Mouse (Mus musculus): Measurements from ENCODE around the gene Hoxc4. TPM values are rescaled to one million over a fixed set of nuclear protein-coding genes. Genes with fewer than 3 reads are reported as not detected.

Hoxc4 gene
- polyA plus RNA-seq, 1 experiment from 2014 or later = 19.0 TPM

DNA sequence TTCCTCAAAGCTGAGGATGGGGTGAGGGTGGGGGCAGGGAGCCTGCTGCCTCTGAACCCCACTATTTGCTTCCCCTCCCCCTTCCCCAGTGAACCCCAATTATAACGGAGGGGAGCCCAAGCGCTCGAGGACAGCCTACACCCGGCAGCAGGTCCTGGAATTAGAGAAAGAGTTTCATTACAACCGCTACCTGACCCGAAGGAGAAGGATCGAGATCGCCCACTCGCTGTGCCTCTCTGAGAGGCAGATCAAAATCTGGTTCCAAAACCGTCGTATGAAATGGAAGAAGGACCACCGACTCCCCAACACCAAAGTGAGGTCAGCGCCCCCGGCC lies 16.8 kb downstream of the Hoxc4 start:
- Histone ChIP-seq H3K4me3 (ENCODE audit: low read depth, low read length) (peak overlapping the region; percentile 29), H3K9ac (replicated peaks; ENCODE audit: low read depth, low read length) (peak overlapping the region; percentile 45), H3K9me3 (ENCODE audit: control insufficient read depth, low read length) (no peaks in the 10 kb centered on the region), H3K4me2 (ENCODE audit: low read depth, low read length) (peak overlapping the region; percentile 58), H3K4me1 (ENCODE audit: control insufficient read depth, insufficient read depth, low read length) (peaks cover 57% of the 10 kb centered on the region), H3K27me3 (ENCODE audit: control insufficient read depth, insufficient read depth, low read length) (no peaks in the 10 kb centered on the region), H3K36me3 (ENCODE audit: control insufficient read depth, insufficient read depth, low read length) (no peaks in the 10 kb centered on the region), H3K27ac (ENCODE audit: low read depth, low read length) (peak overlapping the region; percentile 74)
- ATAC-seq (ENCODE audit: low read depth) = no peak
- under 1% methylated on average over 14 of the region's 14 CpGs for WGBS

DNA sequence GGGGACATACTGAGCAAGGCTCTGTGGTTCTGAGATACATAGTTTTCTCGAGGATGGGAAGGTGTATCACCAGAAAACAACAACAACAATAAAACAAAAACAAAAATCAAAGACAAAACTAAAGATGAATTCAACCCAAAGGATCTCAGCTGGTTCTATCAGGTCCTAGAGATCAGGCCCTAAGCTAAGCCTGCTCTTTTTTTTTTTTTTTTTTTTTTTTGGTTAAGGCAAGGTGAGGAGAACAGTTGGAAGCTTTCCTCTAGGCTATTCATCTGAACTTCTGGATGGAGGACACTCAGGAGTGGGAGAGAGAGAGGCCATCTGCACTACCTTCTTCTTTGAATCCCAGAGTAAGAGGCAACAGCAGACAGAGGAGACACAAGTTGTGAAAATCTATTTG lies 18.8 kb downstream of the Hoxc4 start:
- Histone ChIP-seq H3K4me3 (ENCODE audit: low read depth, low read length) (no peak overlapping the region), H3K4me2 (ENCODE audit: low read depth, low read length) (peak overlapping the region; percentile 58; the same call in 1 of the 2 replicates), H3K27ac (ENCODE audit: low read depth, low read length) (no peak overlapping the region), H3K27me3 (ENCODE audit: control insufficient read depth, insufficient read depth, low read length) (no peaks in the 10 kb centered on the region), H3K4me1 (ENCODE audit: control insufficient read depth, insufficient read depth, low read length) (peaks cover 62% of the 10 kb centered on the region), H3K36me3 (ENCODE audit: control insufficient read depth, insufficient read depth, low read length) (no peaks in the 10 kb centered on the region), H3K9ac (replicated peaks; ENCODE audit: low read depth, low read length) (no peak overlapping the region; the same call in 1 of the 2 replicates), H3K9me3 (ENCODE audit: control insufficient read depth, low read length) (no peaks in the 10 kb centered on the region)
- no peak for ATAC-seq (ENCODE audit: low read depth)
- 6% methylated on average over 1 of the region's 1 CpGs for WGBS

DNA sequence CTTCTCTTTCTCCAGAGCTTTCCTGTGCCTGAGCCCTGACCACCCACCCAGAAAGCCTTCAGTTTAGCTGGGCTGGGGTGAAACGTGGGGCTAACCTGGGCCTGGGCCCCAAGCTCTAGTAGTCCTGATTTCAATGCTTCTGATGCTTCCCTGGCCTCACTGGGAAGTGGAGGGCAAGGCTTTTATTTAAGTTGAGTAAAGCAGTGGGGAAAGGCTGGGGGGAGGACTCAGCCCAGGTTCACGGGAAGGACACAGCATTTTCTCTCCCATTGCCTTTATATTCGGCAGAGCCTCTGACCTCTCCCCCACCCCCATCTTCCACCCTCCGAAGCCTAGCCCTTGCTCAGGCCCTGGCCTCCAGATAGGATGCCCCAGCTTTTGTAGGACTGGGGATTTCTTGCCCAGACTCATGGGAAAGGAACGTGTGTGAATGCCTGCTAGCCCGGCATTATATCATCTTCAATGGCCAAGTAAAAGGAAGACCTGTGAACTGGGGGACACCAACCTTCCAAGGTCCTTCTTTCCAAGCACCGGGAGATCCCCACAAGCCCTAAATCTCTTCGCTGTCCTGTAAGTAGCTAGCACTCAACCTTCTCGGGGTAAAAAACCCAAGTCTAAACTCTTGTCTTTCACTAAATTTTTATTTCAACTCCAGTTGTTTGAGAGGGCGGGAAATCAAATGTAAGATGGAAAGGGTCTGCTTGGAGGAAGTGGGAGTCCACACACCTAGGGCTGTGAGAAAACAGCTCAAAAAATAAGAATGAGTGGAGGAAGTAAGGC lies 20.2 kb downstream of the Hoxc4 start:
- Histone ChIP-seq H3K4me1 (ENCODE audit: control insufficient read depth, insufficient read depth, low read length) (peaks cover 58% of the 10 kb centered on the region), H3K4me3 (ENCODE audit: low read depth, low read length) (0 out of 2 replicates have a peak overlapping the region, but pooled peaks have one; percentile 1), H3K36me3 (ENCODE audit: control insufficient read depth, insufficient read depth, low read length) (no peaks in the 10 kb centered on the region), H3K27me3 (ENCODE audit: control insufficient read depth, insufficient read depth, low read length) (no peaks in the 10 kb centered on the region), H3K9me3 (ENCODE audit: control insufficient read depth, low read length) (no peaks in the 10 kb centered on the region), H3K27ac (ENCODE audit: low read depth, low read length) (peak overlapping the region; percentile 49; the same call in 1 of the 2 replicates), H3K9ac (replicated peaks; ENCODE audit: low read depth, low read length) (no peak overlapping the region; the same call in 1 of the 2 replicates), H3K4me2 (ENCODE audit: low read depth, low read length) (peak overlapping the region; percentile 39; the same call in 1 of the 2 replicates)
- WGBS = 15% methylated on average over 10 of the region's 10 CpGs
- no peak for ATAC-seq (ENCODE audit: low read depth)

DNA sequence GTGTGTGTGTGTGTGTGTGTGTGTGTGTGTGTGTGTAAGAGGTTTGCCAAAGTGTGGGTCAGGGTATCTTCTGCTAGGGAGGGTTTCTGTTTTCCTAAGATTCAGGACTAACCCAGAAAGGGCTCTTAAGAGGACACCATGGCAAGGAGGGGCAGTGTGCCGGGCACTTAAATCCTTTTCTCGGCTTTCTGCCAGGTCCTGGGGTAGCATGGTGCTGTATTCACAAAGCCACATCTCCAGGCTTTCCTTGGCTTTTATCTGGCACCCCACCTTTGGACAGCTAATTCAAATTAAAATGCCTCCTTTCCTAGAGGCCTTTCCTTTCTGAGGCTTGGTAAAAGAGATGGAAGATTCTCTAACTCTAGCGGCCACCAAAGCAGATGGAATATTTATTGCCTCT lies 20.9 kb downstream of the Hoxc4 start:
- peaks cover 51% of the 10 kb centered on the region for H3K4me1 ChIP-seq (ENCODE audit: control insufficient read depth, insufficient read depth, low read length)
- H3K9me3 ChIP-seq (ENCODE audit: control insufficient read depth, low read length) = no peaks in the 10 kb centered on the region
- H3K9ac ChIP-seq (replicated peaks; ENCODE audit: low read depth, low read length) = peak overlapping the region; percentile 12; the same call in 1 of the 2 replicates
- no peaks in the 10 kb centered on the region for H3K27me3 ChIP-seq (ENCODE audit: control insufficient read depth, insufficient read depth, low read length)
- no peak overlapping the region for H3K4me3 ChIP-seq (ENCODE audit: low read depth, low read length)
- H3K4me2 ChIP-seq (ENCODE audit: low read depth, low read length) = peak overlapping the region; percentile 39
- 4% methylated on average over 3 of the region's 3 CpGs for WGBS
- ATAC-seq (ENCODE audit: low read depth) = no peak
- no peaks in the 10 kb centered on the region for H3K36me3 ChIP-seq (ENCODE audit: control insufficient read depth, insufficient read depth, low read length)
- H3K27ac ChIP-seq (ENCODE audit: low read depth, low read length) = no peak overlapping the region; the same call in 1 of the 2 replicates

DNA sequence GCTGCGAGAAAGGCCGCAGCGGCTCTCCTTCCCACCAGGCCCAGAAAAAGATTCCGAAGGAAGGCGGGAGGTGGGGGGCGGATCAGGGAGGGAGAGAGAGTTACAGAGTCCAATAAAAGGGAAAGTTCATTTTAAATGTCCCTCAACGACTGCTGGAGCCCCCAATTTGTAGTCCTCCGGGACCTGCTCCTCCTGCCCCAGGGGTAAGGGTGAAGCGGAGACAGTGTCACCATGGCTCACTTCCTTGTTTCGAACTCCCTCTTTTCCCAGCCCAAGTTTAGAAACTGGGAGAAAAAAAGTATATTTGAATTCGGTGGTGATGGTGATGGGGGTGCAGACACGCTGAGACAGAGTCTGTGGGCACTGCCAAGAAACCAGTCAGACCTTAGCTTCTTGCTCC lies 21.9 kb downstream of the Hoxc4 start:
- peak overlapping the region; percentile 47 for H3K9ac ChIP-seq (replicated peaks; ENCODE audit: low read depth, low read length)
- peak overlapping the region; percentile 52 for H3K27ac ChIP-seq (ENCODE audit: low read depth, low read length)
- ATAC-seq (ENCODE audit: low read depth) = no peak
- WGBS = 4% methylated on average over 12 of the region's 12 CpGs
- H3K4me2 ChIP-seq (ENCODE audit: low read depth, low read length) = peak overlapping the region; percentile 39; the same call in 1 of the 2 replicates
- no peaks in the 10 kb centered on the region for H3K36me3 ChIP-seq (ENCODE audit: control insufficient read depth, insufficient read depth, low read length)
- H3K4me3 ChIP-seq (ENCODE audit: low read depth, low read length) = no peak overlapping the region
- no peaks in the 10 kb centered on the region for H3K9me3 ChIP-seq (ENCODE audit: control insufficient read depth, low read length)
- H3K4me1 ChIP-seq (ENCODE audit: control insufficient read depth, insufficient read depth, low read length) = peaks cover 42% of the 10 kb centered on the region
- no peaks in the 10 kb centered on the region for H3K27me3 ChIP-seq (ENCODE audit: control insufficient read depth, insufficient read depth, low read length)

DNA sequence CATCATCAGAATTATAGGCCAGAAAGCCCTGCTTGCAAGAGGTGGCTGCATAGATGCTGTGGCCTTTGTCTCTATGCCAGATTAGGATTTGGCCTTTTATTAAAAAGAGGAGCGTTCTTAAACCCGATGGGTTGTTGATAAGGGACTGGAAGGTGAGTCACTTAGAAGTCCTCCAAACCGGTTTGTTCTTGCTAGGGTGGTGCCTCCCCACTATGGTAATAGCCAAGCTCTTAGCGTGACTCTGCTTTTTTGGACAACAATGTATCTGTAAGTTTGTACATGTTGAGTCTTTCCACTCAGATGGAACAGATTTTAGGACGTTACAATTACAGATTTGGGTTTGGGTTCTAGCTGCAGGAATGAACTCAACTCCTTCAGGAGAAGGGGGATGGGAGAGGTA lies 22.9 kb downstream of the Hoxc4 start:
- H3K9ac ChIP-seq (replicated peaks; ENCODE audit: low read depth, low read length) = peak overlapping the region; percentile 47; the same call in 1 of the 2 replicates
- peaks cover 33% of the 10 kb centered on the region for H3K4me1 ChIP-seq (ENCODE audit: control insufficient read depth, insufficient read depth, low read length)
- H3K4me2 ChIP-seq (ENCODE audit: low read depth, low read length) = 0 out of 2 replicates have a peak overlapping the region, but pooled peaks have one; percentile 39
- no peak for ATAC-seq (ENCODE audit: low read depth)
- no peaks in the 10 kb centered on the region for H3K36me3 ChIP-seq (ENCODE audit: control insufficient read depth, insufficient read depth, low read length)
- 20% methylated on average over 5 of the region's 5 CpGs for WGBS
- no peak overlapping the region for H3K4me3 ChIP-seq (ENCODE audit: low read depth, low read length)
- no peaks in the 10 kb centered on the region for H3K9me3 ChIP-seq (ENCODE audit: control insufficient read depth, low read length)
- H3K27ac ChIP-seq (ENCODE audit: low read depth, low read length) = peak overlapping the region; percentile 69; the same call in 1 of the 2 replicates
- H3K27me3 ChIP-seq (ENCODE audit: control insufficient read depth, insufficient read depth, low read length) = no peaks in the 10 kb centered on the region

DNA sequence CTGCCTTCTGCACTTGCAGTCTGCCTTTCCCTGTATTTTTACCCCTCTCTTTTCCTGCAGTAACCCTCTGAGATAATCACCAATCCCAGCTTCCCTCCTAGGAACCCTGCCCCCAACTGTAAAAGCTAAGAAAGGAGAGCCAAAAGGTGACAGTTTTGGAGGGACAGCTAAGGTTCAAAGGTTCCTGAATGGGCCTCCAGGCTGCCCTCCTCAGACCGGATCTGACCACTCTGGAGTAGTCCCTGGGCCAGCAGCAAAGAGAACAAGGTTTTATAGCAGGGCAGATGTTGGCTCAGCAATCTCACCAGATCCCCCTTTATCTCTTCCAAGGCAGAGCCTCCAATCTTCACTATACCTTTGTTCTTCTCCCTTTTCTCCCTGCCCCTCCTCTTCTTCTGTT lies 23.5 kb downstream of the Hoxc4 start:
- WGBS = 5% methylated on average over 1 of the region's 1 CpGs
- H3K4me2 ChIP-seq (ENCODE audit: low read depth, low read length) = no peak overlapping the region
- no peak overlapping the region for H3K9ac ChIP-seq (replicated peaks; ENCODE audit: low read depth, low read length)
- ATAC-seq (ENCODE audit: low read depth) = no peak
- H3K4me3 ChIP-seq (ENCODE audit: low read depth, low read length) = no peak overlapping the region
- no peaks in the 10 kb centered on the region for H3K36me3 ChIP-seq (ENCODE audit: control insufficient read depth, insufficient read depth, low read length)
- H3K9me3 ChIP-seq (ENCODE audit: control insufficient read depth, low read length) = no peaks in the 10 kb centered on the region
- no peak overlapping the region for H3K27ac ChIP-seq (ENCODE audit: low read depth, low read length)
- no peaks in the 10 kb centered on the region for H3K27me3 ChIP-seq (ENCODE audit: control insufficient read depth, insufficient read depth, low read length)
- peaks cover 33% of the 10 kb centered on the region for H3K4me1 ChIP-seq (ENCODE audit: control insufficient read depth, insufficient read depth, low read length)

DNA sequence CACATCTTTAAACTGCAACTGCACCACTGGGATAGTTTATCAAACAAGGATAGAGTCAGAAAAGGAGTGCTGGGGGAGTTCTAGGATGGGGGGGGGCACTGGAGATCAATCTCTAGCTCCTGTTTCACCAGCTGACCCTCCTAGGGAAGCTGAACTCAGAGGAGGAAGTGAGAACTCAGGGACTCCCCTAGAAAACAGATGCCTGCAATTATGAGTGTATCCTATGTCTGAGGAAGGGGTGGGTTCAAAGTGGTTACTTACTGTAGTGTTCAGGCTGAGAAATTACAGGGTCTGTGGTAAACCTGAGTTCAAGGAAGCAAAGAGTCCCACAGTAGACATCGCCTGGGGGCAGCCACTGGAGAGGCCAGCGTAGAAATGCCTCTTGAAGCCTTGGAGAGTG lies 32.9 kb downstream of the Hoxc4 start:
- ATAC-seq (ENCODE audit: low read depth) = no peak
- Histone ChIP-seq H3K9me3 (ENCODE audit: control insufficient read depth, low read length) (no peaks in the 10 kb centered on the region), H3K4me1 (ENCODE audit: control insufficient read depth, insufficient read depth, low read length) (peaks cover 32% of the 10 kb centered on the region), H3K4me2 (ENCODE audit: low read depth, low read length) (no peak overlapping the region), H3K27ac (ENCODE audit: low read depth, low read length) (no peak overlapping the region), H3K36me3 (ENCODE audit: control insufficient read depth, insufficient read depth, low read length) (no peaks in the 10 kb centered on the region), H3K9ac (replicated peaks; ENCODE audit: low read depth, low read length) (no peak overlapping the region), H3K4me3 (ENCODE audit: low read depth, low read length) (no peak overlapping the region), H3K27me3 (ENCODE audit: control insufficient read depth, insufficient read depth, low read length) (no peaks in the 10 kb centered on the region)
- 75% methylated on average over 2 of the region's 2 CpGs for WGBS

DNA sequence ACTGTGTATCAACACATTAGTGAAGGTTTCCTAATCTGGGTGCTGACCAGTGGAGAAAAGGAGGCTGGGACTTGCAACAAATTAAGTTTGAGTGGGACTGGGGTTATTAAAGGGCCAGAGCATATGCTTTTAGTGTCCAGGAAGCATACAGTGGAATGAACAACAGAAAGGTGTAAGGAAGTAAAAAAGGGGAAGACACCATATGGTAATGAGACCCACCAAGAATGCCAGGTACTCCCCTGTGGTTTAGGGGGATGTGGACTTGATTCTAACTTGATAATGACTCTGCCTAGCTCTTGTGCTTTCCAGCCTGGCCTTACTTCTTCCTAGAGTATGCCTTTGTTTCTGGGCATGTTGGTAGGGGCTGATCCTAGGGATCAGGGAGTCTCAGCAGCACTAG lies 34.5 kb downstream of the Hoxc4 start:
- H3K4me1 ChIP-seq (ENCODE audit: control insufficient read depth, insufficient read depth, low read length) = peaks cover 43% of the 10 kb centered on the region
- no peaks in the 10 kb centered on the region for H3K27me3 ChIP-seq (ENCODE audit: control insufficient read depth, insufficient read depth, low read length)
- no peaks in the 10 kb centered on the region for H3K36me3 ChIP-seq (ENCODE audit: control insufficient read depth, insufficient read depth, low read length)
- no peak overlapping the region for H3K9ac ChIP-seq (replicated peaks; ENCODE audit: low read depth, low read length)
- no peaks in the 10 kb centered on the region for H3K9me3 ChIP-seq (ENCODE audit: control insufficient read depth, low read length)
- H3K4me3 ChIP-seq (ENCODE audit: low read depth, low read length) = no peak overlapping the region
- H3K4me2 ChIP-seq (ENCODE audit: low read depth, low read length) = no peak overlapping the region
- H3K27ac ChIP-seq (ENCODE audit: low read depth, low read length) = no peak overlapping the region
- no peak for ATAC-seq (ENCODE audit: low read depth)

Data from neural tube, embryonic 14.5 days (tissue).